Mouse (Mus musculus) MEL (cell line): ENCODE results near the gene St6gal1. TPM values are rescaled to one million over a fixed set of nuclear protein-coding genes. Genes with fewer than 3 reads are reported as not detected.

Experiments used
- DNase-seq: peaks from one replicate; pipeline ENCODE4 v3.0.0; 2011; ENCODE audit warnings: low read depth, low spot score
- H3K27ac ChIP-seq: 2 replicates; pipeline ENCODE4 v1.5.1; 2012; ENCODE audit warnings: low read depth, mild to moderate bottlenecking, control low read depth, low read length, moderate library complexity; ENCODE audit not compliant: control insufficient read depth
- H3K27me3 ChIP-seq, 2 experiments: fragments of 150-350 bp in 1 of 2; sonication (generic) in 1 of 2; 2 replicates each; pipeline ENCODE4 v1.6.1; 2012; ENCODE audit warnings: low read length in 2 of 2, mild to moderate bottlenecking in 2 of 2, improper control_type of control experiment in 1 of 2, moderate library complexity in 1 of 2; ENCODE audit not compliant: insufficient read depth in 2 of 2, control insufficient read depth in 1 of 2
- H3K36me3 ChIP-seq, 2 experiments: 2 replicates each; pipeline ENCODE4 v1.6.1; 2012 to 2014; ENCODE audit warnings: low read length in 2 of 2, improper control_type of control experiment in 1 of 2, inconsistent platforms in 1 of 2, mild to moderate bottlenecking in 1 of 2; ENCODE audit not compliant: insufficient read depth in 2 of 2, control insufficient read depth in 1 of 2
- H3K4me1 ChIP-seq, 2 experiments: fragments of 150-350 bp in 1 of 2; sonication (generic) in 1 of 2; 2 replicates each; pipeline ENCODE4 v1.6.1; 2012; ENCODE audit warnings: low read length in 2 of 2, improper control_type of control experiment in 1 of 2, mild to moderate bottlenecking in 1 of 2; ENCODE audit not compliant: insufficient read depth in 2 of 2, control insufficient read depth in 1 of 2
- H3K4me3 ChIP-seq, 2 experiments: fragments of 150-350 bp in 1 of 2; sonication (generic) in 1 of 2; 2 replicates each; pipeline ENCODE4 v1.5.1; 2012; ENCODE audit warnings: low read depth in 2 of 2, low read length in 2 of 2, mild to moderate bottlenecking in 2 of 2, moderate library complexity in 2 of 2, control low read depth in 1 of 2, improper control_type of control experiment in 1 of 2; ENCODE audit not compliant: control insufficient read depth in 1 of 2, insufficient read depth in 1 of 2
- H3K79me2 ChIP-seq: 2 replicates; pipeline ENCODE4 v1.6.1; 2012; ENCODE audit warnings: mild to moderate bottlenecking, low read length, moderate library complexity; ENCODE audit not compliant: control insufficient read depth, poor library complexity, insufficient read depth
- H3K9ac ChIP-seq: 2 replicates; pipeline ENCODE4 v1.6.1; 2012; ENCODE audit warnings: low read depth, mild to moderate bottlenecking, control low read depth, low read length, moderate library complexity; ENCODE audit not compliant: control insufficient read depth, poor library complexity, severe bottlenecking
- H3K9me3 ChIP-seq: fragments of 150-350 bp; sonication (generic); replicated peaks from 2 replicates; pipeline ENCODE4 v1.6.1; 2012; ENCODE audit warnings: mild to moderate bottlenecking, low read length, improper control_type of control experiment, moderate library complexity; ENCODE audit not compliant: insufficient read depth
- E2F4 ChIP-seq: IDR thresholded peaks from 2 replicates; pipeline ENCODE4 v1.6.1; 2011; ENCODE audit warnings: low read depth, low read length, improper control_type of control experiment, borderline replicate concordance
- EP300 ChIP-seq, 2 experiments: IDR thresholded peaks; 2 replicates each; pipeline ENCODE4 v1.6.1; 2011; ENCODE audit warnings: improper control_type of control experiment in 2 of 2, low read length in 2 of 2, low read depth in 1 of 2, mild to moderate bottlenecking in 1 of 2
- ETS1 ChIP-seq: IDR thresholded peaks from 2 replicates; pipeline ENCODE4 v1.6.1; 2012; ENCODE audit warnings: low read depth, mild to moderate bottlenecking, inconsistent platforms, low read length, improper control_type of control experiment, moderate library complexity
- GABPA ChIP-seq: IDR thresholded peaks from 2 replicates; pipeline ENCODE4 v1.6.1; 2012; ENCODE audit warnings: low read depth, mild to moderate bottlenecking, inconsistent platforms, low read length, improper control_type of control experiment, moderate library complexity
- JUND ChIP-seq: IDR thresholded peaks from 2 replicates; pipeline ENCODE4 v1.6.1; 2011; ENCODE audit warnings: low read depth, mild to moderate bottlenecking, improper control_type of control experiment, low read length
- MAFK ChIP-seq: IDR thresholded peaks from 2 replicates; pipeline ENCODE4 v1.6.1; 2011; ENCODE audit warnings: low read depth, mild to moderate bottlenecking, low read length, improper control_type of control experiment, borderline replicate concordance
- MAX ChIP-seq: IDR thresholded peaks from 2 replicates; pipeline ENCODE4 v1.6.1; 2011; ENCODE audit warnings: low read length, improper control_type of control experiment
- MAZ ChIP-seq: IDR thresholded peaks from 2 replicates; pipeline ENCODE4 v1.6.1; 2012; ENCODE audit warnings: low read depth, mild to moderate bottlenecking, inconsistent platforms, low read length, improper control_type of control experiment
- MEF2A ChIP-seq: IDR thresholded peaks from 2 replicates; pipeline ENCODE4 v1.6.1; 2014; ENCODE audit warnings: low read depth, mild to moderate bottlenecking, inconsistent platforms, low read length, improper control_type of control experiment; ENCODE audit not compliant: poor library complexity, insufficient replicate concordance, severe bottlenecking; ENCODE audit errors: extremely low read depth
- MYC ChIP-seq: IDR thresholded peaks from 2 replicates; pipeline ENCODE4 v1.6.1; 2011; ENCODE audit warnings: low read depth, mild to moderate bottlenecking, low read length, improper control_type of control experiment, moderate library complexity
- NELFE ChIP-seq: IDR thresholded peaks from 2 replicates; pipeline ENCODE4 v1.6.1; 2011; ENCODE audit warnings: low read depth, low read length, improper control_type of control experiment
- POLR2A ChIP-seq, 2 experiments: IDR thresholded peaks; 2 replicates each; pipeline ENCODE4 v1.6.1; 2011 to 2012; ENCODE audit warnings: low read length in 2 of 2, mild to moderate bottlenecking in 2 of 2, control low read depth in 1 of 2, improper control_type of control experiment in 1 of 2, low read depth in 1 of 2, moderate library complexity in 1 of 2; ENCODE audit not compliant: control insufficient read depth in 1 of 2, insufficient read depth in 1 of 2, poor library complexity in 1 of 2
- RAD21 ChIP-seq: IDR thresholded peaks from 2 replicates; pipeline ENCODE4 v1.6.1; 2011; ENCODE audit warnings: mild to moderate bottlenecking, low read depth, low read length, improper control_type of control experiment
- RCOR1 ChIP-seq: IDR thresholded peaks from 2 replicates; pipeline ENCODE4 v1.6.1; 2012; ENCODE audit warnings: low read depth, mild to moderate bottlenecking, inconsistent platforms, low read length, improper control_type of control experiment
- TBP ChIP-seq: IDR thresholded peaks from 2 replicates; pipeline ENCODE4 v1.8.0; 2011; ENCODE audit warnings: low read depth, low read length, improper control_type of control experiment
- USF2 ChIP-seq, 2 experiments: IDR thresholded peaks; 2 replicates each; pipeline ENCODE4 v1.6.1; 2011 to 2012; ENCODE audit warnings: improper control_type of control experiment in 2 of 2, low read length in 2 of 2, borderline replicate concordance in 1 of 2, inconsistent platforms in 1 of 2, low read depth in 1 of 2, mild to moderate bottlenecking in 1 of 2; ENCODE audit not compliant: insufficient read depth in 1 of 2
- ZC3H11A ChIP-seq: IDR thresholded peaks from 2 replicates; pipeline ENCODE4 v1.6.1; 2012; ENCODE audit warnings: low read depth, mild to moderate bottlenecking, inconsistent platforms, low read length, improper control_type of control experiment
- ZKSCAN1 ChIP-seq: IDR thresholded peaks from 2 replicates; pipeline ENCODE4 v1.6.1; 2012; ENCODE audit warnings: low read depth, mild to moderate bottlenecking, inconsistent platforms, low read length, improper control_type of control experiment, moderate library complexity
- ZMIZ1 ChIP-seq: IDR thresholded peaks from 2 replicates; pipeline ENCODE4 v1.6.1; 2012; ENCODE audit warnings: low read depth, mild to moderate bottlenecking, inconsistent platforms, low read length, improper control_type of control experiment, moderate library complexity
- ZNF384 ChIP-seq: IDR thresholded peaks from 2 replicates; pipeline ENCODE4 v1.6.1; 2012; ENCODE audit warnings: low read depth, mild to moderate bottlenecking, inconsistent platforms, low read length, improper control_type of control experiment
- polyA plus RNA-seq, 2 experiments: library from polyadenylated mRNA; stranded (reverse) in 1 of 2; unstranded in 1 of 2; fragments of >175 nt in 1 of 2; fragments of >200 nt in 1 of 2; gene quantifications; 2 replicates each; pipeline versions ENCODE4 v1.2.1 to v1.2.4; 2012; ENCODE audit warnings: low replicate concordance in 2 of 2, low read depth in 1 of 2; ENCODE audit not compliant: insufficient read length in 2 of 2, insufficient read depth in 1 of 2, missing spikeins in 1 of 2
- total RNA-seq: library from RNA; depleted of rRNA; stranded (reverse); fragments of 300-350 nt; gene quantifications from 2 replicates; pipeline ENCODE4 v1.2.3, GENCODE M21; 2012

Gene St6gal1
- total and polyA plus RNA-seq, 3 experiments = not detected

DNA sequence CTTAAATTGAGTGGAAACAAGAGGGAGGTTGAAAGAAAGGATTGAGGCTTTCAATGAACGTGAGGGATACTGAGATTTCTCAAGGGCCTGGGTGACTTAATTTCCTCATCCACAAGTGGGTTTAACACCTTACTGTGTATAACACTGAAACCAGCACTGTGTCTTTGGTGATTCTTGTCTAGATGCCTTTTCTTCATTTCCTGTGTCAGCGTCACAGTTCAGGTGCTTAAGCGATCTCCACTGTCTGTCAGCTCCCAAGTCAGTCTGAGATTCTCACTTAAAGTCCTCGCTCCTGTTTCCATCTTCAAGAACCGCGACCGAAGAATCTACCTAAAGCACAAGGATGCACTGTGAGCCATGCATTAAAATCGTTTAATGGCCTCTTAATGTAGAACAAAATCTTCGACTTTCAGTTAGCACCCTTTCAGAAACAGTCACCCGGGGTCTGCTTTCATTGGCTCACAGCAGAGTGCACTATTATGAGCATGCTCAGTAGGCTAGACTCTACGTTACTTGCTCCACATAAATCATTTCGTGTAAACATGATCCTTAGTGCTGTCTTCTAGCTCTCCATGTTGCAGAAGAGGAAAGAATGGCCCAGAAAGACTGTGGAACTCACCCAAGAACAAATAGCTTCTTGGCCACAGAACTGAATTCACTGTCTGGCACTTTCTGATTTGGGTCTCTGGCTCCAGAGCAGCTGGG, 1.2 kb upstream of the St6gal1 start:
- Histone ChIP-seq H3K79me2 (no peaks in the 10 kb centered on the region), H3K9ac (no peak overlapping the region), H3K4me1 (no peaks in the 10 kb centered on the region), H3K27me3 (no peaks in the 10 kb centered on the region; a peak in 1 of 4 replicates), H3K9me3 (no peaks in the 10 kb centered on the region), H3K36me3 (no peaks in the 10 kb centered on the region), H3K4me3 (no peak overlapping the region), H3K27ac (no peak overlapping the region)
- TF ChIP-seq MAFK (no peak), RAD21 (no peak), E2F4 (no peak), MAX (no peak), MYC (no peak), RCOR1 (no peak), GABPA (no peak), MAZ (no peak), ZKSCAN1 (no peak), EP300 (IDR thresholded peaks at IDR 0.05; ENCODE audit: low read depth in 1 of 2, low read length in 2 of 2) (no peak), POLR2A (IDR thresholded peaks at IDR 0.05; ENCODE audit: control insufficient read depth in 1 of 2, insufficient read depth in 1 of 2, low read depth in 1 of 2, low read length in 2 of 2, poor library complexity in 1 of 2) (no peak), JUND (no peak), NELFE (no peak), USF2 (IDR thresholded peaks at IDR 0.05; ENCODE audit: borderline replicate concordance in 1 of 2, insufficient read depth in 1 of 2, low read depth in 1 of 2, low read length in 2 of 2) (no peak), ZNF384 (no peak), ETS1 (no peak), ZMIZ1 (no peak), ZC3H11A (no peak)
- DNase-seq = no peak

GRCm38 (mm10) chr16:23223871-23224469, 570 bp upstream of the St6gal1 start:
- Histone ChIP-seq H3K4me3 (no peak overlapping the region), H3K27ac (no peak overlapping the region), H3K9me3 (no peaks in the 10 kb centered on the region), H3K9ac (no peak overlapping the region), H3K4me1 (no peaks in the 10 kb centered on the region), H3K27me3 (no peaks in the 10 kb centered on the region; a peak in 1 of 4 replicates), H3K36me3 (no peaks in the 10 kb centered on the region), H3K79me2 (no peaks in the 10 kb centered on the region)
- no peak for DNase-seq
- TF ChIP-seq MEF2A (no peak), TBP (no peak), POLR2A (IDR thresholded peaks at IDR 0.05; ENCODE audit: control insufficient read depth in 1 of 2, insufficient read depth in 1 of 2, low read depth in 1 of 2, low read length in 2 of 2, poor library complexity in 1 of 2) (no peak), GABPA (no peak)
